Mouse (Mus musculus) embryonic fibroblast, embryonic 13.5 days (primary cell): ENCODE measurements at regions not wholly inside any gene's neighbourhood (a gene's known extent, or its start where the extent isn't known, plus 50 kb on each side); places are given as distances from the start of the nearest gene placed in this dataset.

Source experiments
- CTCF ChIP-seq: IDR thresholded peaks from 2 replicates; pipeline ENCODE4 v1.5.1; 2011; ENCODE audit warnings: mild to moderate bottlenecking, control low read depth, low read length, moderate library complexity, borderline replicate concordance; ENCODE audit not compliant: insufficient read depth
- POLR2A ChIP-seq: IDR thresholded peaks from 2 replicates; pipeline ENCODE4 v1.6.1; 2011; ENCODE audit warnings: low read depth, mild to moderate bottlenecking, control low read depth, low read length, moderate library complexity

DNA sequence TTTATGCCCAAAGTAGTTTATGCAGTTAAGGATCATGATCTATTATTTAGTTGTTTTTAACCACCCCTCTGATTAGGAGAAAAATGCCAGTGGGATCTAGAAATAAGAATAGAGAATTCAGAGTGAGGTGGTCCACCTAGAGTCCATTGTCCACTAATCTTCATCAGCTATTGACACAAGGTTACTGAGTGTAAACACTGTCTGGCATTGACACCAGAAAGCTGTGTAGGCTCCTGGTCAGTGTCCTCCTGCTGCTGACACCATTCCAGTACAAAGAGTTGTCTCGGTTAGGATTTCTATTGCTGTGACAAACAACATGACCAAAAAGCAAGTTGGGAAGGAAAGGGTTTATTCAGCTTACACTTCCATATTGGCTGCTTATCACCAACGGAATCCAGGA lies 110.1 kb upstream of the Slc4a7 start:
- no peak for TF ChIP-seq POLR2A
- TF ChIP-seq CTCF = no peak
